Mouse (Mus musculus): ENCODE measurements around the gene Gm45140.

The Gm45140 gene

GRCm38 (mm10) chr6:87835695-87836094 lies at the start of gene Gm45140:
TSS of gene Gm45140 (minus strand) at chr6:87835795.
- DNase-seq (ENCODE audit: low read depth, low spot score), result no peak

- DNase-seq (ENCODE audit: low read depth, low spot score), result no peak
Observed at GRCm38 (mm10) chr6:87882816-87883215, 47.2 kb upstream of the Gm45140 start.

- DNase-seq (ENCODE audit: low read depth, low spot score), result no peak
Observed at GRCm38 (mm10) chr6:87882221-87882620, 46.6 kb upstream of the Gm45140 start.

- no peak for DNase-seq (ENCODE audit: low read depth, low spot score)
Observed at GRCm38 (mm10) chr6:87879628-87880027, 44.0 kb upstream of the Gm45140 start.

GRCm38 (mm10) chr6:87879010-87879409 lies 43.4 kb upstream of the Gm45140 start:
- no peak for DNase-seq (ENCODE audit: low read depth, low spot score)

GRCm38 (mm10) chr6:87876068-87876643 lies 40.6 kb upstream of the Gm45140 start:
- no peak for DNase-seq (ENCODE audit: low read depth, low spot score)

- no peak for DNase-seq (ENCODE audit: low read depth, low spot score)
Observed at GRCm38 (mm10) chr6:87875562-87875961, 40.0 kb upstream of the Gm45140 start.

- no peak for DNase-seq (ENCODE audit: low read depth, low spot score)
Observed at GRCm38 (mm10) chr6:87875083-87875482, 39.5 kb upstream of the Gm45140 start.

GRCm38 (mm10) chr6:87873963-87874362 lies 38.4 kb upstream of the Gm45140 start:
- no peak for DNase-seq (ENCODE audit: low read depth, low spot score)

GRCm38 (mm10) chr6:87873104-87873503 lies 37.5 kb upstream of the Gm45140 start:
- DNase-seq (ENCODE audit: low read depth, low spot score), result no peak

- DNase-seq (ENCODE audit: low read depth, low spot score), result no peak
Observed at GRCm38 (mm10) chr6:87871240-87871639, 35.6 kb upstream of the Gm45140 start.

- no peak for DNase-seq (ENCODE audit: low read depth, low spot score)
Observed at GRCm38 (mm10) chr6:87870440-87870839, 34.8 kb upstream of the Gm45140 start.

GRCm38 (mm10) chr6:87868871-87869506 lies 33.4 kb upstream of the Gm45140 start:
- DNase-seq (ENCODE audit: low read depth, low spot score), result no peak

- DNase-seq (ENCODE audit: low read depth, low spot score), result no peak
Observed at GRCm38 (mm10) chr6:87867256-87867655, 31.7 kb upstream of the Gm45140 start.

GRCm38 (mm10) chr6:87866211-87866610 lies 30.6 kb upstream of the Gm45140 start:
- DNase-seq (ENCODE audit: low read depth, low spot score), result no peak

GRCm38 (mm10) chr6:87857071-87857470 lies 21.5 kb upstream of the Gm45140 start:
- DNase-seq (ENCODE audit: low read depth, low spot score), result no peak

GRCm38 (mm10) chr6:87853446-87853845 lies 17.9 kb upstream of the Gm45140 start:
- DNase-seq (ENCODE audit: low read depth, low spot score), result no peak

GRCm38 (mm10) chr6:87851871-87852270 lies 16.3 kb upstream of the Gm45140 start:
- DNase-seq (ENCODE audit: low read depth, low spot score), result no peak

- DNase-seq (ENCODE audit: low read depth, low spot score), result peak; percentile 98
Observed at GRCm38 (mm10) chr6:87850900-87851614, 15.5 kb upstream of the Gm45140 start, which contains the start of gene Cnbp. TSS of gene Cnbp (minus strand) at chr6:87851106.

GRCm38 (mm10) chr6:87850155-87850899 lies 14.7 kb upstream of the Gm45140 start:
- no peak for DNase-seq (ENCODE audit: low read depth, low spot score)

GRCm38 (mm10) chr6:87849780-87850154 lies 14.2 kb upstream of the Gm45140 start:
- no peak for DNase-seq (ENCODE audit: low read depth, low spot score)

- no peak for DNase-seq (ENCODE audit: low read depth, low spot score)
Observed at GRCm38 (mm10) chr6:87846813-87847212, 11.2 kb upstream of the Gm45140 start.

All from retina, postnatal 7 days (tissue).